Mouse (Mus musculus) gastrocnemius, postnatal 25 days (tissue): Measurements from ENCODE around the gene Lin9. TPM values are rescaled to one million over a fixed set of nuclear protein-coding genes. Genes with fewer than 3 reads are reported as not detected.
A peak's percentile ranks its signal among the peaks of the same experiment; 100 is the strongest.

Source experiments
- DNase-seq: peaks from one replicate; pipeline ENCODE4 v3.0.0; 2022
- total RNA-seq, 2 experiments: library from RNA; stranded (reverse); gene quantifications; 1 replicate in 1 of 2; 2 replicates in 1 of 2; pipeline ENCODE4 v1.2.3; 2021

Lin9 gene
- total RNA-seq, 2 experiments from 2014 or later: 2.7 to 3.6 TPM

DNA sequence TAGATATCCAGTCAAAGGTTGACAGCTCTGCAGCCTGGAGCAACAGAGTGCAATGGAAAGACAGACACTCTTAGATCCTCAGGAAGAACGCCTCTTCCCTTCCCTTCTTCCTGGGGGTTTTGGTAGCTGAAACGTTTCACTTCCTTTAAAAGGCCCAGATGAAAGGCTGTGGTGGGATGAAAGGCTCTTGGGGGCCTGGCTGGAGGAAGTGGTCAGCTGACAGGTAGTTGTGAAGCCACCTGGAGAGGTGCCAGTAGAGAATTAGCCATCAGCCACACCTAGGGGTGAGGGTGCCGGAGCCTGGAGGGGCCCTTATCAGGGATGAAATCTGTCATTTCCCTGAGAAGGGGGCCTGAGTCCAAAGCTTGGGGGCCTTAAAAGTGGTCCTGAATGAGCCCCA, 66.4 kb downstream of the Lin9 start:
- DNase-seq: no peak

GRCm38 (mm10) chr1:180707813-180708212, 66.9 kb downstream of the Lin9 start:
- DNase-seq: no peak

GRCm38 (mm10) chr1:180708935-180709776, 68.2 kb downstream of the Lin9 start:
- no peak for DNase-seq

GRCm38 (mm10) chr1:180718756-180719155, 77.8 kb downstream of the Lin9 start:
- no peak for DNase-seq

DNA sequence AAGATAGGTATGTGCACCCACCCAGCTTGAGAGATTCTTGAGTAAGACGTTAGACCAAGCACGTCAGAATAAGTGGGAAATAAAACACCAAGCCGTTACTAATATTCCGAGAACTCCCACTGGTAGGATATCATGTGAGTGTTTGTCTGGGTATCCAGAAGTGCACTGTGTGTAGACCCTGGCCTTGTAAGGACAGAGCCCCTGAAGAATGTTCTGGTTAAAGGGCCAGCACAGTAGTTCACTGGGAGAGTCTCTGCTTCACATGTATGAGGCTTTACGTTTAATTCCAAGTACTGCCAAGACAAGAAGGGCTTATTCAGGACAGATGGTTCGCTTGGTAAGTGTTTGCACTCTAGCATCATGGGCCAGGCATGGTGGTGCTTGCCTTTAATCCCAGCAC, 78.5 kb downstream of the Lin9 start:
- DNase-seq: no peak

GRCm38 (mm10) chr1:180719951-180720689, 79.2 kb downstream of the Lin9 start:
- DNase-seq: peak; percentile 56

- DNase-seq: no peak
Observed at GRCm38 (mm10) chr1:180722608-180723007, 81.7 kb downstream of the Lin9 start.

DNA sequence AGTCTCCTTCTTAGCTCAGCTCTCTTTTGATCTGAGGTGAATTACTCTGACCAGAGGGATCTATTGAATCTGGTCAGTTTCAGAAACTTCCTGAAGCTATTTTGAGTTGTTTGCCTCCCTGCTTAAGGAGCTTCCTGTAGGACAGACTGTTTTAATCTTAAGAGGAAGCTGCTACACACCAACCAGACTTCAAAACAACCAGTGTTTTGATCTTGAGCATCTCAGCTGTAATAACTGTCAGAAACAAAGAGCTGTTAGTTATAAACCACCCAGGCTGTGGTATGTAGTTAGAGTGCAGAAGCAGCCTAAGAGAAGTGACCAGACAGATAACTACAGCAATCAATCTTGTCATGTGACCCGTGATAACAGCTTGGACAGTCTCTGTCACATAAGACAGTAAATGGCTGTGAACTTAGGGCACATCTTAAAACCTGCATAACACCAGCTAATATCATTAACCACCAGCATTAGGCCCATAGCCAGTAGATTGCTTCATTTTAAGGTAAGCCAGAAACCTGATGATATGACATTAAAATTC, 82.8 kb downstream of the Lin9 start:
- no peak for DNase-seq

GRCm38 (mm10) chr1:180725704-180726179, 84.8 kb downstream of the Lin9 start, which contains the start of gene Acbd3:
Gene Acbd3, plus strand, starts transcription at chr1:180726043.
- DNase-seq: peak; percentile 90

- DNase-seq: no peak
Observed at GRCm38 (mm10) chr1:180726183-180726582, 85.2 kb downstream of the Lin9 start.

- DNase-seq: no peak
Observed at GRCm38 (mm10) chr1:180729231-180729630, 88.3 kb downstream of the Lin9 start.

Other genes starting within 250 kb of the Lin9 start
- gene Stum, start 157.6 kb upstream of the Lin9 start, total RNA-seq: under 1 TPM; 0.43 to 0.49 TPM
- gene Parp1, start 72.2 kb upstream of the Lin9 start, total RNA-seq: 10 to 100 TPM; 50.8 to 52.7 TPM
- gene Mixl1, start 55.9 kb downstream of the Lin9 start, total RNA-seq: not detected
- 10 to 100 TPM; 12.2 to 12.9 TPM for gene Acbd3, start 84.9 kb downstream of the Lin9 start, total RNA-seq
- gene H3f3a, start 172.8 kb downstream of the Lin9 start, total RNA-seq: 100 to 1,000 TPM; 350 to 362 TPM
- 1 to 10 TPM; 7.5 TPM for gene Sde2, start 210.0 kb downstream of the Lin9 start, total RNA-seq